Mouse (Mus musculus) kidney, embryonic 15.5 days (tissue): Measurements from ENCODE around the gene Cd300e. TPM values are rescaled to one million over a fixed set of nuclear protein-coding genes. Genes with fewer than 3 reads are reported as not detected.

Experiments used
- ATAC-seq: fragments of 200-750 bp; cut with Nextera tagmentation; replicated peaks from 2 replicates; pipeline ENCODE4 v1.8.0; 2017; ENCODE audit warnings: moderate TSS enrichment; ENCODE audit not compliant: low FRiP score
- H3K27ac ChIP-seq: fragments of 300-500 bp; sonication (generic); 2 replicates; pipeline ENCODE4 v1.5.1; 2015; ENCODE audit warnings: mild to moderate bottlenecking, inconsistent platforms
- H3K27me3 ChIP-seq: fragments of 300-500 bp; sonication (generic); 2 replicates; pipeline ENCODE4 v1.6.1; 2015; ENCODE audit warnings: inconsistent platforms
- H3K36me3 ChIP-seq: fragments of 300-500 bp; sonication (generic); 2 replicates; pipeline ENCODE4 v1.6.1; 2015; ENCODE audit warnings: inconsistent platforms
- H3K4me1 ChIP-seq: fragments of 300-500 bp; sonication (generic); 2 replicates; pipeline ENCODE4 v1.6.1; 2015; ENCODE audit warnings: inconsistent platforms
- H3K4me2 ChIP-seq: fragments of 300-500 bp; sonication (generic); 2 replicates; pipeline ENCODE4 v1.6.1; 2015; ENCODE audit warnings: moderate library complexity, mild to moderate bottlenecking, inconsistent platforms
- H3K4me3 ChIP-seq: fragments of 300-500 bp; sonication (generic); replicated peaks from 2 replicates; pipeline ENCODE4 v1.5.1; 2015; ENCODE audit warnings: mild to moderate bottlenecking, inconsistent platforms
- H3K9ac ChIP-seq: fragments of 300-500 bp; sonication (generic); 2 replicates; pipeline ENCODE4 v1.6.1; 2015; ENCODE audit warnings: mild to moderate bottlenecking, inconsistent platforms
- H3K9me3 ChIP-seq: fragments of 300-500 bp; sonication (generic); replicated peaks from 2 replicates; pipeline ENCODE4 v1.6.1; 2016; ENCODE audit warnings: inconsistent platforms
- WGBS: fragments of 180-500 bp; shearing (Covaris S2); methylation state at CpG from one replicate; pipeline ENCODE4 v1.1.7; 2015; ENCODE audit warnings: mixed read lengths; 5-methylcytosine and 5-hydroxymethylcytosine counted together
- polyA plus RNA-seq: library from polyadenylated mRNA; unstranded; fragments of >200 nt; fragmentation: Nextera tagmentation; extraction: Ambion mirVana; gene quantifications from 2 replicates; pipeline ENCODE4 v1.2.1, GENCODE M21; 2015

The Cd300e gene
- polyA plus RNA-seq, 1 experiment from 2014 or later: not detected

DNA sequence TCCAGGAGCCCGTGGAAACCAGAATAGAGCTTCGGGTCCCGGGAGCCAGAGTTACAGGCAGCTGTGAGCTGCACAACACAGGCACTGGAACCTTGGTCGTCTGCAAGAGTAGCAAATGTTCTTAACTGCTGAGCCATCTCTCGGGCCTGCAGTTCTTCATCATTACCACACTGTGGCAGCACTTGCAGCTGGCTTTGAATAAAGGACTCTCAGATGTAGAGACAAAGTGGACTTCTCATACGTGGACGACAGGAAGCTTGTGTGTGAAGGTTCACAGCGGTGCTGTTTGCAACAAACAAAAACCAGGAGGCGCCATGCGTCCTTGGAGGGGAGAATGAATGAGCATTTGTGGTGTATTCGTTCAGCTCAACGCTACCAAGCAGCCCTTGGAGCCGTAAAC lies 18.9 kb upstream of the Cd300e start:
- no peak overlapping the region for H3K27ac ChIP-seq
- no peak overlapping the region for H3K4me3 ChIP-seq
- H3K27me3 ChIP-seq: peaks cover 26% of the 10 kb centered on the region
- no peaks in the 10 kb centered on the region for H3K36me3 ChIP-seq
- H3K4me1 ChIP-seq: 0 out of 2 replicates have a peak, but pooled peaks cover 2% of the 10 kb centered on the region
- H3K9ac ChIP-seq: no peak overlapping the region
- no peak for ATAC-seq
- WGBS: 34% methylated on average over 13 of the region's 13 CpGs
- no peak overlapping the region for H3K4me2 ChIP-seq
- no peaks in the 10 kb centered on the region for H3K9me3 ChIP-seq

DNA sequence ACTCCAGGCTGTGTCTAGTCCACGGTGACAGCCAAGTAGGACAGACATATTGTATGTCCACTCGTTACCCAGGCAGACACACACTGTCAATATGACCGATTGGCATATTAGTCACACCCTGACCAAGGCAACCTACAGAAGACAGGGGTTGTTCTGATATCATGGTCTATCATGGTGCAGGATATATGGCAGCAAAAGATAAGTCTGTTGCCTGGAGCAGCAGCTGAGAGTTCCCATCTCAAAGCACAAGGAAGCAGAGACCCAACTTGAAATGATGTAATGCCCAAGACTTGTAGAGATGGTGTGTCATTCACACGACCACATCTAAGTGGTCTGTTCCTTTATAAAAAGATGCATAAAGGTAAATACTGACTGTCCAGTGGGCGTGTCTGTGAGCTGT lies 16.7 kb upstream of the Cd300e start:
- 0 out of 2 replicates have a peak, but pooled peaks cover 2% of the 10 kb centered on the region for H3K4me1 ChIP-seq
- no peaks in the 10 kb centered on the region for H3K36me3 ChIP-seq

DNA sequence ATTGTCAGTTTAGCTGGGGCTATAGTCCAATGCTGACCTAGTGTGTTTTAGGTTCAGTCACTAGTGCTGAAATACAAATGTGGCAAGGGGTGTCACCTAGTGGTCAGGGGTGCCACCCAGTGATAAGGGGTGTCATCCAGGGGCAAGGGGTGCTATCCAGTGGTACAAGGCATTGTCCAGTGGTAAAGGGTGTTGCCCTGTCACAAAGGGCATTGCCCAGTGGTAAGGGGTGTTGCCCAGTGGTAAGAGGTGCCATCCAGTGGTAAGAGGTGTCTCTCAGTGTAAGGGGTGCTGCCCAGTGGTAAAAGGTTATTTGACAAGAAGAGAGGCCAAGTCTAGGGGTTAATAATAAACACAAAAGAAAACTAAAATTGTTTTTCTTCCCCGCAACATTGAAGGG lies 15.5 kb upstream of the Cd300e start:
- H3K9ac ChIP-seq: no peak overlapping the region
- H3K4me3 ChIP-seq: no peak overlapping the region
- H3K27ac ChIP-seq: no peak overlapping the region
- no peaks in the 10 kb centered on the region for H3K36me3 ChIP-seq
- 74% methylated on average over 1 of the region's 1 CpGs for WGBS
- no peak overlapping the region for H3K4me2 ChIP-seq
- ATAC-seq: no peak
- H3K9me3 ChIP-seq: no peaks in the 10 kb centered on the region
- H3K4me1 ChIP-seq: peaks cover 8% of the 10 kb centered on the region; the same call in 1 of the 2 replicates
- H3K27me3 ChIP-seq: peaks cover 4% of the 10 kb centered on the region; the same call in 1 of the 2 replicates

More for the DNA sequence above, 16.7 kb upstream of the Cd300e start:
- Histone ChIP-seq H3K27ac (no peak overlapping the region), H3K9me3 (no peaks in the 10 kb centered on the region), H3K4me3 (no peak overlapping the region), H3K27me3 (peaks cover 7% of the 10 kb centered on the region), H3K4me2 (no peak overlapping the region), H3K9ac (no peak overlapping the region)
- 86% methylated on average over 5 of the region's 5 CpGs for WGBS
- ATAC-seq: no peak

DNA sequence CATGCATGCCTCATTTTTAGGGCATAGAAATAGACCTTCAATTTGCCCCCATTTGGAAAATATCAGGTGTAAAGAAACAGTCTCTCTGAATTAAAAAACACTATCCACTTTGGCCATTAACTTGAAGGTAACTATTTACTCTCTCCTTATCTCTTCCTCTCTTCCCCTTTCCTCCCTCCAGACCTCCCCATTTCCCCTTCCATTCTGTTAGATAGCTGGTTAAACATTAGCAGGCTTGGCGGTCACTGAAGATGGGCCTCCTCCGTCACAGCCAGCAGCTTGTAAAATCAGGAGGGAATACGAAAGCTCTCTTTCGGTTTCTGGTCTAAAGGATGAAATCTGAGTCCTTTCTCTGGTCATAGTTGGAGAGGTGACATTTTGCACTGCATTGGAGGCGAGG lies 13.9 kb upstream of the Cd300e start:
- H3K4me1 ChIP-seq: peaks cover 21% of the 10 kb centered on the region
- no peaks in the 10 kb centered on the region for H3K9me3 ChIP-seq
- no peak overlapping the region for H3K9ac ChIP-seq
- WGBS: 41% methylated on average over 5 of the region's 5 CpGs
- no peak overlapping the region for H3K27ac ChIP-seq
- no peak for ATAC-seq
- no peaks in the 10 kb centered on the region for H3K36me3 ChIP-seq
- H3K4me3 ChIP-seq: no peak overlapping the region
- H3K27me3 ChIP-seq: no peaks in the 10 kb centered on the region
- H3K4me2 ChIP-seq: no peak overlapping the region

DNA sequence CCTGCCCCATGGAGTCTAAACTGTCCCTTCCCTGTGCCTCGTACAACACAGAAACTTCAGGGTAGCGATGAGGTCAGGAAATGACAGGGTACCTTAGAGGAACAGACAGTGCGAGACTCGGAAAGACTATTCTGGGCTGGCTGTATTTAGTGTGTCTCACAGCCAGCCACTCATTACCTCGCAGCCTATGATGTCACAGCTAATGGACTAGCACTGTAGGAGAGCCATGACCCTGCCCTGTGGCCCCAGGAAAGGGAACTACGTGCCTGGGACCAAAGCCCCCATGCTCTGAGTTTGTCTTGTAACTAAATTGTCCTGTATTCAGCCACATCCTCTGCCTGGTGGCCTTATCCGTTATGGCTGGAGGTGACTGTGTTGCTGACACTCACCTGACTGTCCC lies 13.4 kb upstream of the Cd300e start:
- H3K27ac ChIP-seq: no peak overlapping the region
- no peak for ATAC-seq
- no peak overlapping the region for H3K4me3 ChIP-seq
- no peaks in the 10 kb centered on the region for H3K36me3 ChIP-seq
- no peak overlapping the region for H3K9ac ChIP-seq
- H3K4me1 ChIP-seq: peaks cover 21% of the 10 kb centered on the region
- no peaks in the 10 kb centered on the region for H3K9me3 ChIP-seq
- no peak overlapping the region for H3K4me2 ChIP-seq
- no peaks in the 10 kb centered on the region for H3K27me3 ChIP-seq
- 68% methylated on average over 7 of the region's 7 CpGs for WGBS

DNA sequence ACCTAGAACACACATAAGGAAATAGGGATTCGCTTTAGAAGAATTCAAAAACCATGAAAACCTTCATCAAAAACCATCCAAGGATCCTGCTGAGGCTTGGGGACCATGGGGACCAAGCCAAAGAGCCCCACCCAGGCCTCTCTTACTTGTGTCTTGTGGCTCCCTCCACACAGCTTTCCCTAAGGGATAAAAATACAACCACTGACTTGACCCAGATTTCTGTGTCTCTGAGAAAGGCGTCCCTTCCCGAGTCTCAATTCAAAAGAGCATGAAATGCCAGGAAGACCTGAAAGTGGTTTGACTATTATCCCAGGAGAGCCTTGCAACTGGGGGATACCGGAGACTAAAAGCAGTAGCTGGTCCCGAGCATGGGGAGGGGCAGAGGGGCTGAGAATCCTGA lies 11.0 kb upstream of the Cd300e start:
- H3K27me3 ChIP-seq: no peaks in the 10 kb centered on the region

DNA sequence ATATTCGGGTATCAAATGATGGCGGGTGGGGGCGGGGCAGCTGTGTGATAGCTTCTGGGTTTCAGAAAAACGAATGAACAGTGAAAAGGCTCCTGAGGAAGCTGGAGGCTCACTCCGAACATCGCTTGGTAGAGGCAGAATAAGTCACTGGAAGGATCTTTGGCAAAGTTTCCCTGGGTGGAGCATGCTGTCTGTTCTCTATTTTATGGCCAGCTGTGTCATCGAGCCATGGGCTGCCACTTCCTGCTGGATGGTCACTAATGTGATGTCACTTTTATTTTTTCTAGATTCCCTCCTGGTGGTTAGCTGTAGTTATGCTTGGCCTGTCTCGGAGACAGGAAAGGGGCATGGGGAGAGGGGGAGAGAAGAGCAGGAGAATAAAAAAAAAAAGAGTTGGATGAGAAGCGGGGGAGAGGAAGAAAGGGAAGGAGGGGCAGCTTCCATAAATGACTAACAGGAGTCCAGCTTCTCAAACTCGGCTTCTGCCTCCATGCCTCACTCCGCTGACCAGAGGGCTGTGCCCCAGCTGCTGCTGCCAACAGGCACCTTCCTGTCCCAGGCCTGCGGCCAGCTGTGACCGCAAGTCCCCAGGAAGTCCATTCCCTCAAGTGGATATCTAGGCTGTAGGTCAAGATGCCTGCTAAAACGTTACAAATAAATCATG lies 9.8 kb upstream of the Cd300e start:
- H3K4me1 ChIP-seq: peaks cover 21% of the 10 kb centered on the region
- ATAC-seq: peak; percentile 75
- no peaks in the 10 kb centered on the region for H3K36me3 ChIP-seq
- no peaks in the 10 kb centered on the region; the same call in 1 of the 2 replicates for H3K27me3 ChIP-seq
- no peaks in the 10 kb centered on the region for H3K9me3 ChIP-seq
- 8% methylated on average over 14 of the region's 14 CpGs for WGBS
- H3K4me3 ChIP-seq: peak overlapping the region; percentile 1; the same call in 1 of the 2 replicates
- H3K27ac ChIP-seq: peak overlapping the region; percentile 87
- H3K9ac ChIP-seq: 0 out of 2 replicates have a peak overlapping the region, but pooled peaks have one; percentile 0
- peak overlapping the region; percentile 52 for H3K4me2 ChIP-seq

More for the DNA sequence above, 11.0 kb upstream of the Cd300e start:
- H3K36me3 ChIP-seq: no peaks in the 10 kb centered on the region
- no peak overlapping the region for H3K4me3 ChIP-seq
- H3K27ac ChIP-seq: peak overlapping the region; percentile 56; the same call in 1 of the 2 replicates
- no peak overlapping the region for H3K4me2 ChIP-seq
- no peak for ATAC-seq
- peaks cover 21% of the 10 kb centered on the region for H3K4me1 ChIP-seq
- H3K9ac ChIP-seq: no peak overlapping the region
- 66% methylated on average over 5 of the region's 5 CpGs for WGBS
- no peaks in the 10 kb centered on the region for H3K9me3 ChIP-seq

DNA sequence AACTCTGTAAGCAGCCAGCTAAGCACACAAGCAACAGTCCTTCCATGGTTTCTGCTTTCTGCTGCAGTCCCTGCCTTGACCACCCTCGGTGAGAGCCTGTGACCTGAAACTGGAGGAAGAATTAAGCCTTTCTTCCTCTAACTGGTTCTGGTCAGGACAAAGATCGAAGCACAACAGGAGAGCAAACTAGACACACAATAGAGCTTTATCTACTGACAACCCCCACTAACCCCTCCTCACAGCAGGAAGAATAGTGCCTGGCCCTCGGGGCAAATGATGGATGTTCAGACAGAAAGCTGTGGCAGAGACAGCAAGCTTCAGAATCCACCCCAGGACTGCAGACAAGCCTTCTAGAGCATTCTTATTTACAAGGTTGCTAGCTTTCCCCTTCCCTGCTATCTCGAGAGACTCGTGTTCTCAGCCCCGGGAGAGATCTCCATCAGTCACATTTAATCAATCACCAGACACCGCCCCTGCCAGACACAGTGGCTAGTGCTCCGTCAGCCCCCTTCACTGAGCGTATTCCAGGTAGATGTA lies 9.1 kb upstream of the Cd300e start:
- ATAC-seq: no peak
- Histone ChIP-seq H3K4me1 (peaks cover 21% of the 10 kb centered on the region), H3K9me3 (no peaks in the 10 kb centered on the region), H3K4me3 (peak overlapping the region; percentile 1; the same call in 1 of the 2 replicates), H3K36me3 (no peaks in the 10 kb centered on the region), H3K9ac (0 out of 2 replicates have a peak overlapping the region, but pooled peaks have one; percentile 0), H3K4me2 (peak overlapping the region; percentile 52), H3K27ac (peak overlapping the region; percentile 87), H3K27me3 (no peaks in the 10 kb centered on the region; the same call in 1 of the 2 replicates)
- 12% methylated on average over 9 of the region's 9 CpGs for WGBS

DNA sequence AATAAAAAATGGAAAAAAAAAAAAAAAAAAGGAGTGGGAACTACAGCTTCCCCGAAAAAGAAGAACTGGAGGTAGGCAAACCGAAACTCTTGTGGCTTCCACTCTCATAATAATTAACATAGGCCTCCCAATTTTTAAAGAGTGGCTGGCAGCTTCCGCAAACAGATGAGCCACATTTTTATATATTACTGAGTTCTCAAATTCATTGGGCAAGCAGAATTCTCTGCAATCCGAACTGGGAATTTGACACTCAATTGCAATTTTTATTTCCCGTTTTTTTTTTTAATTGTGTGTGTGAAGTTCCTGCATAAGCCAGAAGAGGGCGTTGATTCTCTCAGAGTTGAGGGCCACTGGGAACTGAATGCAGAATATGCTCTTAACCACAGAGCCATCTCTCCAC lies 4.8 kb upstream of the Cd300e start:
- no peak overlapping the region for H3K4me3 ChIP-seq
- no peaks in the 10 kb centered on the region for H3K36me3 ChIP-seq
- ATAC-seq: no peak
- no peak overlapping the region for H3K27ac ChIP-seq
- H3K4me1 ChIP-seq: peaks cover 9% of the 10 kb centered on the region
- 65% methylated on average over 6 of the region's 6 CpGs for WGBS
- H3K27me3 ChIP-seq: no peaks in the 10 kb centered on the region; the same call in 1 of the 2 replicates
- no peak overlapping the region for H3K4me2 ChIP-seq
- no peak overlapping the region for H3K9ac ChIP-seq
- no peaks in the 10 kb centered on the region for H3K9me3 ChIP-seq

DNA sequence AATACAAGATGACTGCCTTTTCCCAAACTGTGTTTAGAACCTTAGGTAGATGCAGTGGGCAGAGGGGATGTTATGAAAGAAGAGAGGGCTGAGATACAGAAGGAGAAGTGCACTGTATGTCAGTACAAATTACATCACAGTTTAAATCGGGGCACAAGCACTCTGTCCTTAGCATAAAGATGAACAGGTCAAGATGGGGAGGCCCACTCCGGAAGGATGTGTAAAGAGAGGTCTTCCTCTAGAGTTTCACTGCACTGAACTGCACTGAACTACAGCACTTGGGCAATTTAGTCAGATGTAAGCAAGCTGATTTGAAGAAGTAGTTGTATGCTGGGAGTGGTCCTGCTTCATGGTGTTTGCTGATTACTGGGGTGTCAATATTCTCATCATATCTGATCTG lies 2.2 kb downstream of the Cd300e start:
- WGBS: 73% methylated on average over 2 of the region's 2 CpGs
- Histone ChIP-seq H3K4me1 (no peaks in the 10 kb centered on the region), H3K4me2 (no peak overlapping the region), H3K36me3 (no peaks in the 10 kb centered on the region), H3K4me3 (no peak overlapping the region), H3K27me3 (0 out of 2 replicates have a peak, but pooled peaks cover 5% of the 10 kb centered on the region), H3K27ac (no peak overlapping the region), H3K9ac (no peak overlapping the region), H3K9me3 (no peaks in the 10 kb centered on the region)
- no peak for ATAC-seq

DNA sequence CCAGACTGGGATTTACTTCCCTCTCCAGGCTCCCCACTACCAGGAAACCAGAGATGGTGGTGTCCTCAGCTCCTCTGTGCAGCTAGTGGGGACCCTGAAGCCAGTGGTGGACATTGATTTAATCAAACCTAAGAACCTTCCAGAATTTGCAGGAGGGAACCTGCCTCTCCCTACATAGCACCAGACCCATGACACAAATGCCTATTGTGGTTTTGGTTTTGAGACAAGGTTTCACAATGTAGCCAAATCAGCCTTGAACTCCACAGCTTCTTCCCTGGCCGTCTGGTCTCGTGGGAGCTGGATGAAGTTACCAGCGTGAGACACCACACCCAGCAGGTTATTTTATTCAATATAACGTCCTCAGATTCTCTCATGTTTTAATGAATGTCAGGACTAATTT lies 3.3 kb downstream of the Cd300e start:
- Histone ChIP-seq H3K4me2 (no peak overlapping the region), H3K27ac (no peak overlapping the region), H3K27me3 (0 out of 2 replicates have a peak, but pooled peaks cover 5% of the 10 kb centered on the region), H3K4me3 (no peak overlapping the region), H3K9ac (no peak overlapping the region), H3K36me3 (no peaks in the 10 kb centered on the region), H3K4me1 (no peaks in the 10 kb centered on the region), H3K9me3 (no peaks in the 10 kb centered on the region)
- WGBS: 69% methylated on average over 4 of the region's 4 CpGs
- no peak for ATAC-seq

DNA sequence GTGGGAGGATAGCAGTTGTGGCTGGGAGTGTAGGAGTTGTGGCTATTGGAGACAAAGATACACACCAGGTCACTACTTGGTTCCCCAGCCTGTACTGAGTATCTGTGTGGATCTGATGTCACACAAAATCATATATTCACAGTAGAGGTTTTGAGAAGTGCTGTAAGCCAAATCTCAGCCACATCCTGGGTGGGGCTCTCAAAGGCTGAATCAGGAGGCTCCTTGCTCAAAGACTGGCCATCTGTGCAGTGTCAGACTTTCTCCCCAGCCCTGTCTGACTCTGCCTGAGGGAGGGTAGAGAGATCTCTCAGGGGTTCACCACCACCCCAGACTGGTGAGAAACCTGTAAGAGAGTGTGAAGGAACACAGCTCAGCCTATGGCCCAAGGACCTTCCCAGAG lies 7.4 kb downstream of the Cd300e start:
- Histone ChIP-seq H3K4me3 (no peak overlapping the region), H3K36me3 (no peaks in the 10 kb centered on the region), H3K4me2 (no peak overlapping the region), H3K27ac (no peak overlapping the region), H3K27me3 (0 out of 2 replicates have a peak, but pooled peaks cover 7% of the 10 kb centered on the region), H3K9me3 (no peaks in the 10 kb centered on the region), H3K4me1 (no peaks in the 10 kb centered on the region), H3K9ac (no peak overlapping the region)
- no peak for ATAC-seq
